Mouse (Mus musculus) subcutaneous adipose tissue, adult 2 months (tissue): ENCODE measurements around the gene Abcb1b. TPM values are rescaled to one million over a fixed set of nuclear protein-coding genes. Genes with fewer than 3 reads are reported as not detected.

Source experiments
- polyA plus RNA-seq: library from polyadenylated mRNA; depleted of rRNA; stranded (reverse); fragments of >200 nt; gene quantifications from 2 replicates; pipeline ENCODE4 v1.2.3, GENCODE M21; 2012; ENCODE audit warnings: low replicate concordance; rRNA removed

Gene Abcb1b
- 2.1 and 4.3 TPM in 2 replicates for polyA plus RNA-seq

GRCm38 (mm10) chr5:8797987-8798751 is at the start of gene Abcb1b:
Abcb1b (plus strand) TSS chr5:8798147.

GRCm38 (mm10) chr5:8893300-8894103 is 95.6 kb downstream of the Abcb1b start, which contains the start of gene Abcb4:
Abcb4 (plus strand) TSS chr5:8893717.

Other genes with a start within 250 kb of the Abcb1b start
- 0.32 and 1.2 TPM in 2 replicates for gene Rundc3b, start 175.2 kb upstream of the Abcb1b start, polyA plus RNA-seq
- 9.1 and 14.0 TPM in 2 replicates for gene Abcb1a, start 138.1 kb upstream of the Abcb1b start, polyA plus RNA-seq
- gene Abcb4, start 95.6 kb downstream of the Abcb1b start, polyA plus RNA-seq, result 0.13 and 0.43 TPM in 2 replicates
- gene Crot, start 199.2 kb downstream of the Abcb1b start, polyA plus RNA-seq, result 16.4 and 20.3 TPM in 2 replicates